Mouse (Mus musculus) ES-Bruce4 (cell line): ENCODE data around the gene Gm10112. TPM values are rescaled to one million over a fixed set of nuclear protein-coding genes. Genes with fewer than 3 reads are reported as not detected.

Experiments used
- H3K27ac ChIP-seq: 2 replicates; pipeline ENCODE4 v1.5.1; 2012; ENCODE audit warnings: low read length, inconsistent platforms; ENCODE audit not compliant: insufficient read depth
- H3K27me3 ChIP-seq: 2 replicates; pipeline ENCODE4 v1.6.1; 2012; ENCODE audit warnings: mild to moderate bottlenecking, low read length, inconsistent platforms; ENCODE audit not compliant: control insufficient read depth, poor library complexity, insufficient read depth, severe bottlenecking
- H3K36me3 ChIP-seq: 2 replicates; pipeline ENCODE4 v1.6.1; 2012; ENCODE audit warnings: inconsistent platforms, mild to moderate bottlenecking, low read length, moderate library complexity; ENCODE audit not compliant: control insufficient read depth, poor library complexity, insufficient read depth, severe bottlenecking
- H3K4me1 ChIP-seq: one replicate; pipeline ENCODE4 v1.8.1; 2011; ENCODE audit warnings: low read length; ENCODE audit not compliant: control insufficient read depth, insufficient read depth
- H3K4me3 ChIP-seq: 2 replicates; pipeline ENCODE4 v1.5.1; 2011; ENCODE audit warnings: low read depth, mild to moderate bottlenecking, low read length
- H3K9ac ChIP-seq: 2 replicates; pipeline ENCODE4 v1.6.1; 2012; ENCODE audit warnings: low read depth, mild to moderate bottlenecking, inconsistent platforms; ENCODE audit not compliant: poor library complexity, severe bottlenecking
- H3K9me3 ChIP-seq: replicated peaks from 2 replicates; pipeline ENCODE4 v1.6.1; 2012; ENCODE audit warnings: mild to moderate bottlenecking, low read length, inconsistent platforms; ENCODE audit not compliant: control insufficient read depth, poor library complexity, insufficient read depth, severe bottlenecking
- CTCF ChIP-seq: IDR thresholded peaks from one replicate; pipeline ENCODE4 v1.8.1; 2011; ENCODE audit warnings: low read depth, low read length
- EP300 ChIP-seq: IDR thresholded peaks from 2 replicates; pipeline ENCODE4 v1.6.1; 2011; ENCODE audit warnings: low read depth, low read length; ENCODE audit not compliant: insufficient read depth
- POLR2A ChIP-seq: IDR thresholded peaks from one replicate; pipeline ENCODE4 v1.8.1; 2011; ENCODE audit warnings: low read length; ENCODE audit not compliant: insufficient read depth
- polyA plus RNA-seq: library from polyadenylated mRNA; stranded (reverse); fragments of >200 nt; gene quantifications from 2 replicates; pipeline ENCODE4 v1.2.4, GENCODE M21; 2011; ENCODE audit warnings: low read depth; ENCODE audit not compliant: missing spikeins, insufficient read depth, insufficient read length

The Gm10112 gene
- 2.9 TPM in 1 of 2 replicates, not detected in the other for polyA plus RNA-seq

- Histone ChIP-seq H3K4me1 (no peaks in the 10 kb centered on the region), H3K4me3 (no peak within 1 kb of the TSS), H3K27ac (no peak within 1 kb of the TSS), H3K9ac (no peak within 1 kb of the TSS), H3K36me3 (no peaks in the 10 kb centered on the region), H3K9me3 (no peaks in the 10 kb centered on the region), H3K27me3 (no peaks in the 10 kb centered on the region)
- TF ChIP-seq POLR2A (no peak), EP300 (no peak), CTCF (no peak)
These were observed at the start of gene Gm10112 for GRCm38 (mm10) chrX:111168040-111168439. Gene Gm10112, plus strand, starts transcription at chrX:111168340.

GRCm38 (mm10) chrX:111189574-111189973, 21.4 kb downstream of the Gm10112 start:
- H3K27ac ChIP-seq = no peak overlapping the region
- H3K36me3 ChIP-seq = no peaks in the 10 kb centered on the region
- TF ChIP-seq EP300 (no peak), CTCF (no peak), POLR2A (no peak)
- H3K27me3 ChIP-seq = no peaks in the 10 kb centered on the region
- H3K4me3 ChIP-seq = no peak overlapping the region
- no peaks in the 10 kb centered on the region for H3K9me3 ChIP-seq
- no peaks in the 10 kb centered on the region for H3K4me1 ChIP-seq
- H3K9ac ChIP-seq = no peak overlapping the region

GRCm38 (mm10) chrX:111196376-111196775, 28.2 kb downstream of the Gm10112 start:
- Histone ChIP-seq H3K4me1 (no peaks in the 10 kb centered on the region), H3K27me3 (no peaks in the 10 kb centered on the region), H3K9ac (no peak overlapping the region), H3K9me3 (no peaks in the 10 kb centered on the region), H3K4me3 (no peak overlapping the region), H3K27ac (no peak overlapping the region), H3K36me3 (no peaks in the 10 kb centered on the region)
- TF ChIP-seq CTCF (no peak), EP300 (no peak)

- Histone ChIP-seq H3K9me3 (no peaks in the 10 kb centered on the region; the same call in 1 of the 2 replicates), H3K27ac (no peak overlapping the region), H3K4me3 (no peak overlapping the region), H3K9ac (no peak overlapping the region), H3K27me3 (no peaks in the 10 kb centered on the region), H3K4me1 (no peaks in the 10 kb centered on the region), H3K36me3 (no peaks in the 10 kb centered on the region)
- TF ChIP-seq POLR2A (no peak), EP300 (no peak), CTCF (no peak)
These were observed 42.1 kb downstream of the Gm10112 start for GRCm38 (mm10) chrX:111210225-111210624.

Other genes starting within 250 kb of the Gm10112 start
- not detected in 2 replicates for gene Cylc1, start 57.9 kb upstream of the Gm10112 start, polyA plus RNA-seq